Mouse (Mus musculus) liver, adult 2 months (tissue): ENCODE results near the gene Trio. TPM values are rescaled to one million over a fixed set of nuclear protein-coding genes. Genes with fewer than 3 reads are reported as not detected.

Experiments
- DNase-seq: peaks from one replicate; pipeline ENCODE4 v3.0.0-alpha.2; 2011; ENCODE audit warnings: low read depth, low spot score; ENCODE audit errors: extremely low read depth
- H3K27ac ChIP-seq: fragments of 200-500 bp; replicated peaks from 2 replicates; pipeline ENCODE4 v1.5.1; 2012; ENCODE audit warnings: low read depth, mild to moderate bottlenecking, control low read depth, inconsistent platforms, low read length; ENCODE audit not compliant: insufficient read depth
- H3K27me3 ChIP-seq: fragments of 200-500 bp; 2 replicates; pipeline ENCODE4 v1.6.1; 2012; ENCODE audit warnings: mild to moderate bottlenecking, moderate library complexity, low read length, inconsistent platforms; ENCODE audit not compliant: control insufficient read depth, insufficient read depth
- H3K36me3 ChIP-seq: fragments of 200-500 bp; 2 replicates; pipeline ENCODE4 v1.6.1; 2012; ENCODE audit warnings: low read length, inconsistent platforms; ENCODE audit not compliant: control insufficient read depth, insufficient read depth
- H3K4me1 ChIP-seq: fragments of 200-500 bp; 2 replicates; pipeline ENCODE4 v1.6.1; 2011; ENCODE audit warnings: low read length; ENCODE audit not compliant: control insufficient read depth, insufficient read depth
- H3K4me3 ChIP-seq: fragments of 200-500 bp; 2 replicates; pipeline ENCODE4 v1.5.1; 2011; ENCODE audit warnings: low read depth, mild to moderate bottlenecking, control low read depth, low read length, moderate library complexity; ENCODE audit not compliant: insufficient read depth
- H3K79me2 ChIP-seq: fragments of 200-500 bp; 2 replicates; pipeline ENCODE4 v1.6.1; 2012; ENCODE audit warnings: inconsistent platforms, mild to moderate bottlenecking, low read length, moderate library complexity; ENCODE audit not compliant: control insufficient read depth, insufficient read depth
- H3K9ac ChIP-seq: fragments of 200-500 bp; 2 replicates; pipeline ENCODE4 v1.6.1; 2012; ENCODE audit warnings: low read depth, mild to moderate bottlenecking, control low read depth, inconsistent platforms, low read length
- CTCF ChIP-seq: fragments of 200-500 bp; IDR thresholded peaks from 2 replicates; pipeline ENCODE4 v1.5.1; 2011; ENCODE audit warnings: low read depth, low read length, control low read depth
- POLR2A ChIP-seq: fragments of 200-500 bp; IDR thresholded peaks from 2 replicates; pipeline ENCODE4 v1.6.1; 2011; ENCODE audit warnings: low read length, control low read depth; ENCODE audit not compliant: insufficient read depth; ENCODE audit errors: extremely low read depth
- WGBS: fragments of 180-500 bp; shearing (Covaris S2); methylation state at CpG from one replicate; pipeline ENCODE4 v1.1.7; 2018; 5-methylcytosine and 5-hydroxymethylcytosine counted together
- polyA plus RNA-seq: library from polyadenylated mRNA; depleted of rRNA; stranded (reverse); fragments of >200 nt; gene quantifications from 2 replicates; pipeline ENCODE4 v1.2.3, GENCODE M21; 2012
- total RNA-seq: library from RNA; depleted of rRNA; stranded (reverse); fragments of >200 nt; gene quantifications from 2 replicates; pipeline ENCODE4 v1.2.3, GENCODE M21; 2014

The Trio gene
- total and polyA plus RNA-seq, 2 experiments: 10.6 to 17.9 TPM

- 96% methylated on average over 15 of the region's 15 CpGs for WGBS
Measured at GRCm38 (mm10) chr15:27901200-27901599, 124.4 kb downstream of the Trio start.

GRCm38 (mm10) chr15:27898795-27899406, 126.7 kb downstream of the Trio start:
- Histone ChIP-seq H3K27ac (no peak overlapping the region), H3K27me3 (no peaks in the 10 kb centered on the region), H3K4me3 (no peak overlapping the region), H3K9ac (no peak overlapping the region), H3K4me1 (no peaks in the 10 kb centered on the region), H3K36me3 (peaks cover 17% of the 10 kb centered on the region; the same call in 1 of the 2 replicates), H3K79me2 (no peaks in the 10 kb centered on the region)
- 71% methylated on average over 6 of the region's 6 CpGs for WGBS
- TF ChIP-seq POLR2A: no peak
- no peak for TF ChIP-seq CTCF
- DNase-seq: no peak

More at GRCm38 (mm10) chr15:27901200-27901599, 124.4 kb downstream of the Trio start:
- Histone ChIP-seq H3K27ac (no peak overlapping the region), H3K27me3 (no peaks in the 10 kb centered on the region), H3K9ac (no peak overlapping the region), H3K79me2 (no peaks in the 10 kb centered on the region), H3K4me1 (no peaks in the 10 kb centered on the region), H3K36me3 (peaks cover 12% of the 10 kb centered on the region; the same call in 1 of the 2 replicates), H3K4me3 (no peak overlapping the region)
- no peak for DNase-seq
- TF ChIP-seq POLR2A: no peak
- TF ChIP-seq CTCF: no peak

- WGBS: 92% methylated on average over 12 of the region's 12 CpGs
- Histone ChIP-seq H3K27ac (no peak overlapping the region), H3K4me3 (no peak overlapping the region), H3K27me3 (no peaks in the 10 kb centered on the region), H3K79me2 (no peaks in the 10 kb centered on the region), H3K36me3 (peaks cover 17% of the 10 kb centered on the region; the same call in 1 of the 2 replicates), H3K9ac (no peak overlapping the region), H3K4me1 (no peaks in the 10 kb centered on the region)
- TF ChIP-seq POLR2A (no peak), CTCF (no peak)
- DNase-seq: no peak
Measured at GRCm38 (mm10) chr15:27894112-27894511, 131.5 kb downstream of the Trio start.

- TF ChIP-seq POLR2A: no peak
- TF ChIP-seq CTCF: no peak
- Histone ChIP-seq H3K9ac (no peak overlapping the region), H3K4me1 (no peaks in the 10 kb centered on the region), H3K36me3 (peaks cover 6% of the 10 kb centered on the region; the same call in 1 of the 2 replicates), H3K79me2 (no peaks in the 10 kb centered on the region), H3K27me3 (no peaks in the 10 kb centered on the region), H3K27ac (no peak overlapping the region), H3K4me3 (no peak overlapping the region)
- WGBS: 91% methylated on average over 5 of the region's 5 CpGs
- DNase-seq: no peak
Measured at GRCm38 (mm10) chr15:27892029-27892428, 133.6 kb downstream of the Trio start.

GRCm38 (mm10) chr15:27890666-27891065, 135.0 kb downstream of the Trio start:
- TF ChIP-seq POLR2A: no peak
- TF ChIP-seq CTCF: no peak
- WGBS: 84% methylated on average over 5 of the region's 5 CpGs
- no peak overlapping the region for H3K27ac ChIP-seq
- peaks cover 5% of the 10 kb centered on the region; the same call in 1 of the 2 replicates for H3K36me3 ChIP-seq
- H3K79me2 ChIP-seq: no peaks in the 10 kb centered on the region
- no peak for DNase-seq
- H3K4me3 ChIP-seq: no peak overlapping the region
- H3K4me1 ChIP-seq: no peaks in the 10 kb centered on the region
- H3K27me3 ChIP-seq: no peaks in the 10 kb centered on the region
- H3K9ac ChIP-seq: no peak overlapping the region

- Histone ChIP-seq H3K27me3 (no peaks in the 10 kb centered on the region), H3K79me2 (no peaks in the 10 kb centered on the region), H3K27ac (no peak overlapping the region), H3K4me3 (no peak overlapping the region), H3K9ac (no peak overlapping the region), H3K4me1 (no peaks in the 10 kb centered on the region), H3K36me3 (no peaks in the 10 kb centered on the region; the same call in 1 of the 2 replicates)
- 62% methylated on average over 13 of the region's 13 CpGs for WGBS
- no peak for DNase-seq
- peak; percentile 26 for TF ChIP-seq CTCF
- TF ChIP-seq POLR2A: no peak
Measured at GRCm38 (mm10) chr15:27888153-27888552, 137.5 kb downstream of the Trio start.
